Mouse (Mus musculus) intestine, postnatal 0 days (tissue): ENCODE results near the gene Nwd2. TPM values are rescaled to one million over a fixed set of nuclear protein-coding genes. Genes with fewer than 3 reads are reported as not detected.

ENCODE experiments used
- ATAC-seq: fragments of 200-750 bp; cut with Nextera tagmentation; 2 replicates; pipeline ENCODE4 v1.8.0; 2017; ENCODE audit warnings: mild to moderate bottlenecking, moderate TSS enrichment, moderate library complexity
- H3K27ac ChIP-seq: fragments of 300-500 bp; sonication (generic); 2 replicates; pipeline ENCODE4 v1.5.1; 2014; ENCODE audit warnings: mild to moderate bottlenecking, low read depth, low read length, moderate library complexity
- H3K27me3 ChIP-seq: fragments of 300-500 bp; sonication (generic); replicated peaks from 2 replicates; pipeline ENCODE4 v1.6.1; 2014; ENCODE audit warnings: low read length, mixed read lengths; ENCODE audit not compliant: control insufficient read depth, insufficient read depth
- H3K36me3 ChIP-seq: fragments of 300-500 bp; sonication (generic); 2 replicates; pipeline ENCODE4 v1.6.1; 2014; ENCODE audit warnings: mild to moderate bottlenecking, moderate library complexity; ENCODE audit not compliant: control insufficient read depth, insufficient read depth
- H3K4me1 ChIP-seq: fragments of 300-500 bp; sonication (generic); replicated peaks from 2 replicates; pipeline ENCODE4 v1.6.1; 2014; ENCODE audit warnings: antibody characterized with exemption, low read length, mixed read lengths; ENCODE audit not compliant: control insufficient read depth, insufficient read depth
- H3K4me2 ChIP-seq: fragments of 300-500 bp; sonication (generic); replicated peaks from 2 replicates; pipeline ENCODE4 v1.6.1; 2014; ENCODE audit warnings: low read depth, mild to moderate bottlenecking, moderate library complexity
- H3K4me3 ChIP-seq: fragments of 300-500 bp; sonication (generic); 2 replicates; pipeline ENCODE4 v1.5.1; 2014; ENCODE audit warnings: low read depth, low read length
- H3K9ac ChIP-seq: fragments of 300-500 bp; sonication (generic); 2 replicates; pipeline ENCODE4 v1.6.1; 2014; ENCODE audit warnings: mild to moderate bottlenecking, low read depth, low read length
- H3K9me3 ChIP-seq: fragments of 300-500 bp; sonication (generic); 2 replicates; pipeline ENCODE4 v1.6.1; 2016; ENCODE audit warnings: mixed run types; ENCODE audit not compliant: control insufficient read depth
- CTCF ChIP-seq: sonication (generic); IDR thresholded peaks from 2 replicates; pipeline ENCODE4 v1.5.1; 2016; ENCODE audit warnings: low read depth, mild to moderate bottlenecking, control low read depth, antibody characterized with exemption, moderate library complexity
- WGBS: fragments of 180-500 bp; shearing (Covaris S2); extraction: QIAGEN DNeasy Blood & Tissue Kit; methylation state at CpG from one replicate; pipeline ENCODE4 v1.1.7; 2014; 5-methylcytosine and 5-hydroxymethylcytosine counted together
- polyA plus RNA-seq: library from polyadenylated mRNA; unstranded; fragments of >200 nt; fragmentation: Nextera tagmentation; extraction: Ambion mirVana; gene quantifications from 2 replicates; pipeline ENCODE4 v1.2.1, GENCODE M21; 2015

Gene Nwd2
- polyA plus RNA-seq, 1 experiment from 2014 or later, result 0.27 TPM

GRCm38 (mm10) chr5:63634636-63635035 is 14.3 kb upstream of the Nwd2 start:
- no peak for ATAC-seq
- WGBS, result 55% methylated on average over 2 of the region's 2 CpGs
- H3K4me3 ChIP-seq, result no peak overlapping the region

DNA sequence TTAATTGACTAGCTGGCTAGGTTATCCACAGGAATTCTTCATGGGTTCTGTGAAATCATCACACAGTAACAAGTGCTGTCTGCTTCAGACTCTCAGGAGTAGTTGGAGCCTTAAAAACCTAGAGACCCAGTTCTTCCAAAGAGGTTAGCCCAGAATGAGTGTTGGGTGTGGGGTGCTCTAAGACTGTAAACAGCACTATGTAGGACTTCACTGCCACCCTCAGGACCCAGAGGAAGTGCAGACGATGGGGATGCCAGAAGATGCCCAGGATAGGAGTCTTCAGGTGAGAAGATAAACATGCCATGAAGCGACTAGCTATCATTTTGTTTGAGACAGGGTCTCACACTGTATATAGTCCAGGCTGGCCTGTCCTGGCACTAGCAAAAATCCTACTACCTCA is 715 bp upstream of the Nwd2 start:
- H3K27ac ChIP-seq, result no peak overlapping the region
- H3K4me1 ChIP-seq, result no peaks in the 10 kb centered on the region
- no peaks in the 10 kb centered on the region for H3K9me3 ChIP-seq
- WGBS, result 40% methylated on average over 2 of the region's 2 CpGs
- 0 out of 2 replicates have a peak, but pooled peaks have one; percentile 10 for TF ChIP-seq CTCF
- H3K4me3 ChIP-seq, result no peak overlapping the region
- no peak overlapping the region for H3K9ac ChIP-seq
- no peak for ATAC-seq
- no peaks in the 10 kb centered on the region for H3K36me3 ChIP-seq
- peaks cover 38% of the 10 kb centered on the region for H3K27me3 ChIP-seq
- H3K4me2 ChIP-seq, result no peak overlapping the region

More at GRCm38 (mm10) chr5:63634636-63635035, 14.3 kb upstream of the Nwd2 start:
- no peaks in the 10 kb centered on the region for H3K27me3 ChIP-seq
- H3K4me1 ChIP-seq, result no peaks in the 10 kb centered on the region
- no peak overlapping the region for H3K27ac ChIP-seq
- no peaks in the 10 kb centered on the region for H3K9me3 ChIP-seq
- TF ChIP-seq CTCF, result no peak
- no peak overlapping the region for H3K4me2 ChIP-seq
- H3K9ac ChIP-seq, result no peak overlapping the region
- no peaks in the 10 kb centered on the region for H3K36me3 ChIP-seq

DNA sequence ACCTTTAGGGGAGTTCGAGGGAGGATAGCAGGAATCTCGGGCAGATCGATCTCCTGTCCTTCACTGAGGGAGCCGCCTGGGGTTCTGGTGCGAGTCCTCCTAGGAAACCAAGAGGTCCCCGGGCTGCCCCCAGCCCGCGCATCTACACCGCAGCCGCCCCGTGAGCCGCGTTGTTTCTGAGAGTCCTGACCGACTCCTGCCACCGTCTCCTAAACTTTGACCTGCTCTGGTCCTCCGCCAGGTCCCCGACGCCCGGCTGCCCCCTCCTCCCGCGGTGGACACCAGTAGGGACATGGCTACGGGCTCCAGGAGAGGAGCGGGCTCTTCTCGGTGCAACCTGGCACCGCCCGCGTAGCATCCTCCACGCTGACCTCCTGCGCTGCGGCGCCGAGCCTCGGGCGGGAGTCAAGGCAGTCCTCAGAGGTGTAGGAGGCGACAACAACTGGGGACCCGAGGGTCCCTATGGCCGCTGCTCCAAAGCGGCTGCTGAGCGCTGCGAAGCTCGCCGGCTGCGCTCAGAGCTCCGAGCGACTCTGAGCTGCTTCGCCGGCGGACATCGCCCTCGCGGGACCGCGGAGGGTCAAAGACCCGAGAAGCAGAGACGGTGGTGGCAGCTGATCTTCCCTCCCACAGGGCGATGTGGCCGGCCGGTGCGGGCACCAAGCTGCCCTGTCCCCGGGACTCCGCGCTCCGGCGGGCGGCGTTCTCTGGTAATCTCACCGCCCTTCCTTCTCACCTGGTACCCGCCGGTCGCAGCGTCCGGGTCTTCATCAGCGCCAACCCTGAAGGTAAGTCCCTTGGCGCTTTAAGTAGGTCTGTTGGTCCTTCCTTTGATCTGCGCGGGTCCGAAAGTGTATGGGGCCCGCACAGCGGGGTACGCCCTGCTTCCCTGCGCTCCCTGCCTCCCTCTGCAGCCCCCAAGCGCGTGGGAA is 897 bp downstream of the Nwd2 start:
- no peak overlapping the region for H3K9ac ChIP-seq
- H3K4me2 ChIP-seq, result peak overlapping the region; percentile 62
- TF ChIP-seq CTCF, result no peak
- no peaks in the 10 kb centered on the region for H3K9me3 ChIP-seq
- no peak overlapping the region for H3K27ac ChIP-seq
- H3K27me3 ChIP-seq, result peaks cover 38% of the 10 kb centered on the region
- H3K36me3 ChIP-seq, result no peaks in the 10 kb centered on the region
- no peak for ATAC-seq
- WGBS, result 1% methylated on average over 78 of the region's 83 CpGs
- peak overlapping the region; percentile 32 for H3K4me3 ChIP-seq
- no peaks in the 10 kb centered on the region for H3K4me1 ChIP-seq

GRCm38 (mm10) chr5:63651813-63652212 is 2.9 kb downstream of the Nwd2 start:
- TF ChIP-seq CTCF, result no peak
- H3K27ac ChIP-seq, result no peak overlapping the region
- H3K9ac ChIP-seq, result no peak overlapping the region
- H3K9me3 ChIP-seq, result no peaks in the 10 kb centered on the region
- no peaks in the 10 kb centered on the region for H3K36me3 ChIP-seq
- H3K4me1 ChIP-seq, result no peaks in the 10 kb centered on the region
- H3K27me3 ChIP-seq, result peaks cover 38% of the 10 kb centered on the region
- ATAC-seq, result no peak
- H3K4me3 ChIP-seq, result no peak overlapping the region
- H3K4me2 ChIP-seq, result no peak overlapping the region

GRCm38 (mm10) chr5:63652705-63653104 is 3.8 kb downstream of the Nwd2 start:
- ATAC-seq, result no peak
- Histone ChIP-seq H3K36me3 (no peaks in the 10 kb centered on the region), H3K4me1 (no peaks in the 10 kb centered on the region), H3K4me2 (no peak overlapping the region), H3K4me3 (no peak overlapping the region), H3K27ac (no peak overlapping the region), H3K27me3 (peaks cover 35% of the 10 kb centered on the region), H3K9ac (no peak overlapping the region), H3K9me3 (no peaks in the 10 kb centered on the region)
- TF ChIP-seq CTCF, result no peak
- WGBS, result 86% methylated on average over 2 of the region's 2 CpGs

GRCm38 (mm10) chr5:63666884-63667283 is 18.0 kb downstream of the Nwd2 start:
- Histone ChIP-seq H3K4me2 (no peak overlapping the region), H3K9me3 (no peaks in the 10 kb centered on the region), H3K9ac (no peak overlapping the region), H3K4me3 (no peak overlapping the region), H3K36me3 (no peaks in the 10 kb centered on the region), H3K27ac (no peak overlapping the region), H3K4me1 (no peaks in the 10 kb centered on the region), H3K27me3 (no peaks in the 10 kb centered on the region)
- no peak for ATAC-seq
- TF ChIP-seq CTCF, result no peak
- WGBS, result 89% methylated on average over 5 of the region's 5 CpGs
